Mouse (Mus musculus) spleen, adult 2 months (tissue): ENCODE measurements at regions not wholly inside any gene's neighbourhood (a gene's known extent, or its start where the extent isn't known, plus 50 kb on each side); places are given as distances from the start of the nearest gene placed in this dataset.

ENCODE experiments used
- CTCF ChIP-seq: fragments of 200-500 bp; IDR thresholded peaks from 2 replicates; pipeline ENCODE4 v1.5.1; 2011; ENCODE audit warnings: mild to moderate bottlenecking, inconsistent platforms; ENCODE audit not compliant: insufficient read depth, insufficient read length, insufficient replicate concordance; ENCODE audit errors: extremely low read depth
- POLR2A ChIP-seq: fragments of 200-500 bp; IDR thresholded peaks from 2 replicates; pipeline ENCODE4 v1.6.1; 2011; ENCODE audit warnings: low read depth, low read length, inconsistent platforms

DNA sequence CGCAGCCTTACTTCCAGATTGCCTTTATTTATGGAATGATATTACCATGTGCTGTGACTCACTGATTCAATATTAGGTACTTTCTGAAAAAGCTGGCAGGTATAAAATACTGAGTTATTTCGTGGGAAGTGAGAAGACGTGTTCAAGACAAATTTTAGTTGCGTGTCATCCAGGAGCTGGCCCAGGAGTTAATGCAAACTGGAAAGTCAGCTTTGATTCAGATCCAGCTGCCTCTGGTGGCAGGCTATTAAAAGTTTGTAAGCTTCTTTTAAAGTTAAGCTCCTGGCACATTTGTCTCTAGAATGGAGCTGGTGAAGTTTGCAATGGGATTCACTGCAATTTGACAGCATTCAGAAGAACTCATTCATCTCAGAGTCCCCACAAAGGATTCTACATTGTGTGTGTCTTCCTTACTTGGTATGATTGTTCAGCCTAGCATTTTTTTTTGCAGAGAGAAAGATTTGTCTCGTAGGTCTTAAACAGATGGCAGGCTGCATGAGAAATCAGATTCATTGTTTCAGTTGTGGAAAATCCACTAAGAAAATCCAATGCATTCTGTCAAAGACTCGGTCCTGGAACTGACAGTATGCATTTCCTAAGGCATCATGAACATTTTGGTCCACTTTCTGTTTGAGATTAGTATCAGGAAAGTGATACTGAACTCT lies 599.1 kb downstream of the Gm19410 start:
- TF ChIP-seq CTCF (no peak), POLR2A (no peak)
